Mouse (Mus musculus): ENCODE data around the gene Smco4.

The Smco4 gene

GRCm38 (mm10) chr9:15507431-15507875 lies 14.2 kb downstream of the Smco4 start:
- DNase-seq = no peak

GRCm38 (mm10) chr9:15509363-15509762 lies 16.1 kb downstream of the Smco4 start:
- DNase-seq = no peak

- DNase-seq = peak in 1 of 2 experiments; percentile 14
Observed at GRCm38 (mm10) chr9:15510557-15511310, 17.5 kb downstream of the Smco4 start.

- no peak for DNase-seq
Observed at GRCm38 (mm10) chr9:15512918-15513317, 19.7 kb downstream of the Smco4 start.

- no peak for DNase-seq
Observed at GRCm38 (mm10) chr9:15516007-15516406, 22.8 kb downstream of the Smco4 start.

GRCm38 (mm10) chr9:15517979-15518378 lies 24.7 kb downstream of the Smco4 start:
- no peak for DNase-seq

- DNase-seq = no peak
Observed at GRCm38 (mm10) chr9:15522348-15522747, 29.1 kb downstream of the Smco4 start.

GRCm38 (mm10) chr9:15522887-15523286 lies 29.7 kb downstream of the Smco4 start:
- DNase-seq = no peak

- no peak for DNase-seq
Observed at GRCm38 (mm10) chr9:15523646-15524045, 30.4 kb downstream of the Smco4 start.

- no peak for DNase-seq
Observed at GRCm38 (mm10) chr9:15525246-15525645, 32.0 kb downstream of the Smco4 start.

GRCm38 (mm10) chr9:15526539-15526938 lies 33.3 kb downstream of the Smco4 start:
- peak in 1 of 2 experiments; percentile 13 for DNase-seq

GRCm38 (mm10) chr9:15527846-15528245 lies 34.6 kb downstream of the Smco4 start:
- no peak for DNase-seq

GRCm38 (mm10) chr9:15528368-15528767 lies 35.1 kb downstream of the Smco4 start:
- DNase-seq = no peak

- peak; percentile 35 to 38 for DNase-seq
Observed at GRCm38 (mm10) chr9:15529275-15529964, 36.2 kb downstream of the Smco4 start.

- DNase-seq = no peak
Observed at GRCm38 (mm10) chr9:15529965-15530320, 36.7 kb downstream of the Smco4 start.

- no peak for DNase-seq
Observed at GRCm38 (mm10) chr9:15531204-15531603, 38.0 kb downstream of the Smco4 start.

GRCm38 (mm10) chr9:15533336-15534070 lies 40.3 kb downstream of the Smco4 start:
- no peak for DNase-seq

- no peak for DNase-seq
Observed at GRCm38 (mm10) chr9:15534110-15534509, 40.9 kb downstream of the Smco4 start.

- DNase-seq = no peak
Observed at GRCm38 (mm10) chr9:15535418-15535817, 42.2 kb downstream of the Smco4 start.

GRCm38 (mm10) chr9:15536861-15537426 lies 43.7 kb downstream of the Smco4 start:
- no peak for DNase-seq

GRCm38 (mm10) chr9:15537455-15538048 lies 44.3 kb downstream of the Smco4 start:
- no peak for DNase-seq

- DNase-seq = no peak
Observed at GRCm38 (mm10) chr9:15538979-15539533, 45.8 kb downstream of the Smco4 start.
